In genomic region chr10:24922977-24923376, GRCm38 (mm10) we compare ENCODE assay signal across 23 mouse cellular contexts. TPM values are rescaled to one million over a fixed set of nuclear protein-coding genes. Genes with fewer than 3 reads are reported as not detected.
DNase-seq lines count a peak whose midpoint lies in the region; ATAC-seq and TF ChIP-seq lines count a peak whose summit lies in the region.
"Had no signal": no experiment of that assay in that cellular context is flagged by ENCODE, and none has a peak within 500 bp of the region (broad histone marks: within the 10 kb centered on the region; RNA-seq: fewer than 3 reads in every experiment).

No protein-coding gene starts in this region.

- ATAC-seq in heart, embryonic 11.5 days (replicated peaks; ENCODE audit: insufficient number of reproducible peaks, low FRiP score, low TSS enrichment): no peak
- 0 out of 2 replicates have a peak, but pooled peaks have one; percentile 23 for ATAC-seq in liver, embryonic 15.5 days (ENCODE audit: insufficient read depth)
- ATAC-seq in liver, embryonic 11.5 days (replicated peaks; ENCODE audit: low FRiP score): no peak
- peak; percentile 62 for ATAC-seq in liver, postnatal 0 days
- ATAC-seq: activated CD4-positive, CD25-positive, alpha-beta regulatory T cell, adult 4 months; CD4-positive, CD25-positive, alpha-beta regulatory T cell, adult 4 months; forebrain, embryonic 13.5 days; forebrain, embryonic 15.5 days; Patski had no signal

- no peak overlapping the region for H3K4me2 ChIP-seq in heart, embryonic 11.5 days
- no peak overlapping the region for H3K4me2 ChIP-seq in liver, embryonic 15.5 days
- no peak overlapping the region for H3K4me2 ChIP-seq in liver, embryonic 11.5 days
- peak overlapping the region; percentile 38; the same call in 1 of the 2 replicates for H3K4me2 ChIP-seq in liver, postnatal 0 days (ENCODE audit: low read depth, low read length)
- H3K4me2 ChIP-seq: embryonic facial prominence, embryonic 12.5 days; forebrain, embryonic 13.5 days; forebrain, embryonic 15.5 days had no signal

- H3K36me3 ChIP-seq in heart, embryonic 11.5 days (ENCODE audit: control insufficient read depth, insufficient read depth, low read length): no peaks in the 10 kb centered on the region
- peaks cover 11% of the 10 kb centered on the region for H3K36me3 ChIP-seq in liver, embryonic 15.5 days (replicated peaks)
- no peaks in the 10 kb centered on the region for H3K36me3 ChIP-seq in liver, embryonic 11.5 days (ENCODE audit: control insufficient read depth, insufficient read depth, low read length)
- peaks cover 22% of the 10 kb centered on the region for H3K36me3 ChIP-seq in liver, postnatal 0 days (replicated peaks; ENCODE audit: insufficient read depth, low read length)
- H3K36me3 ChIP-seq: embryonic facial prominence, embryonic 12.5 days had no signal

- no peak overlapping the region for H3K27ac ChIP-seq in heart, embryonic 11.5 days (ENCODE audit: low read depth, low read length)
- no peak overlapping the region for H3K27ac ChIP-seq in liver, embryonic 15.5 days (replicated peaks)
- H3K27ac ChIP-seq in liver, embryonic 11.5 days (ENCODE audit: low read depth, low read length): no peak overlapping the region
- peak overlapping the region; percentile 87 for H3K27ac ChIP-seq in liver, postnatal 0 days (ENCODE audit: low read depth)
- H3K27ac ChIP-seq: embryonic facial prominence, embryonic 10.5 days; embryonic facial prominence, embryonic 12.5 days; forebrain, embryonic 13.5 days; forebrain, embryonic 15.5 days had no signal

- H3K9ac ChIP-seq in heart, embryonic 11.5 days (ENCODE audit: low read depth, low read length): no peak overlapping the region
- no peak overlapping the region for H3K9ac ChIP-seq in liver, embryonic 15.5 days
- no peak overlapping the region for H3K9ac ChIP-seq in liver, embryonic 11.5 days (ENCODE audit: low read depth, low read length)
- H3K9ac ChIP-seq in liver, postnatal 0 days (replicated peaks): no peak overlapping the region; the same call in 1 of the 2 replicates
- H3K9ac ChIP-seq: embryonic facial prominence, embryonic 12.5 days; forebrain, embryonic 13.5 days; forebrain, embryonic 15.5 days had no signal

- H3K27me3 ChIP-seq in heart, embryonic 11.5 days (ENCODE audit: control insufficient read depth, insufficient read depth, low read length): no peaks in the 10 kb centered on the region
- H3K27me3 ChIP-seq in liver, embryonic 15.5 days: no peaks in the 10 kb centered on the region
- H3K27me3 ChIP-seq in liver, embryonic 11.5 days (replicated peaks; ENCODE audit: control insufficient read depth, insufficient read depth, low read length): no peaks in the 10 kb centered on the region
- H3K27me3 ChIP-seq in liver, postnatal 0 days (ENCODE audit: insufficient read depth, low read length): no peaks in the 10 kb centered on the region
- H3K27me3 ChIP-seq: CH12.LX; embryonic facial prominence, embryonic 12.5 days; forebrain, embryonic 13.5 days; forebrain, embryonic 15.5 days; Patski had no signal

- peak; percentile 80 for DNase-seq in heart, adult 11 months
- no peak for DNase-seq in liver, embryonic 11.5 days (ENCODE audit: low spot score)
- no peak for DNase-seq in liver, postnatal 0 days
- DNase-seq: adrenal gland, adult 8-10 months; adrenal gland, postnatal 14 days; adrenal gland, postnatal 36 days; B cell, adult 2 months; cerebellum, adult 11-12 months; cerebellum, adult 2 months; cerebellum, adult 9-10 months; cerebellum, postnatal 10 days; cerebellum, postnatal 25 days had no signal

- 71% methylated on average over 4 of the region's 4 CpGs for WGBS in heart, embryonic 11.5 days (ENCODE audit: insufficient replicate concordance)
- 68% methylated on average over 4 of the region's 4 CpGs for WGBS in liver, embryonic 15.5 days (ENCODE audit: insufficient replicate concordance)
- WGBS in liver, embryonic 11.5 days: 85% methylated on average over 4 of the region's 4 CpGs
- 62% methylated on average over 4 of the region's 4 CpGs for WGBS in liver, postnatal 0 days (ENCODE audit: insufficient replicate concordance)

- 0 out of 2 replicates have a peak, but pooled peaks have one; percentile 48 for TF ChIP-seq EP300 in liver, postnatal 0 days (IDR thresholded peaks at IDR 0.05; ENCODE audit: low read depth)

- H3K4me1 ChIP-seq in heart, embryonic 11.5 days (ENCODE audit: control insufficient read depth, insufficient read depth, low read length): peaks cover 5% of the 10 kb centered on the region; the same call in 1 of the 2 replicates
- no peaks in the 10 kb centered on the region for H3K4me1 ChIP-seq in liver, embryonic 15.5 days (replicated peaks)
- H3K4me1 ChIP-seq in liver, embryonic 11.5 days (replicated peaks; ENCODE audit: control insufficient read depth, insufficient read depth, low read length): no peaks in the 10 kb centered on the region; the same call in 1 of the 2 replicates
- no peaks in the 10 kb centered on the region for H3K4me1 ChIP-seq in liver, postnatal 0 days (ENCODE audit: insufficient read depth)
- H3K4me1 ChIP-seq: forebrain, embryonic 13.5 days; forebrain, embryonic 15.5 days had no signal

- TF ChIP-seq CTCF in liver, postnatal 0 days (IDR thresholded peaks at IDR 0.05; ENCODE audit: low read depth): no peak

- no peak overlapping the region for H3K4me3 ChIP-seq in heart, embryonic 11.5 days (ENCODE audit: low read depth, low read length)
- no peak overlapping the region for H3K4me3 ChIP-seq in liver, embryonic 15.5 days (replicated peaks)
- H3K4me3 ChIP-seq in liver, embryonic 11.5 days (ENCODE audit: low read depth, low read length): no peak overlapping the region
- no peak overlapping the region for H3K4me3 ChIP-seq in liver, postnatal 0 days (ENCODE audit: low read depth, low read length)
- H3K4me3 ChIP-seq: embryonic facial prominence, embryonic 10.5 days; embryonic facial prominence, embryonic 12.5 days; forebrain, embryonic 13.5 days; forebrain, embryonic 15.5 days had no signal

- H3K9me3 ChIP-seq in heart, embryonic 11.5 days (replicated peaks; ENCODE audit: control insufficient read depth, low read length): no peaks in the 10 kb centered on the region
- no peaks in the 10 kb centered on the region for H3K9me3 ChIP-seq in liver, embryonic 15.5 days (replicated peaks)
- no peaks in the 10 kb centered on the region for H3K9me3 ChIP-seq in liver, embryonic 11.5 days (ENCODE audit: control insufficient read depth, low read length)
- no peaks in the 10 kb centered on the region for H3K9me3 ChIP-seq in liver, postnatal 0 days (ENCODE audit: low read length)
- H3K9me3 ChIP-seq: embryonic facial prominence, embryonic 10.5 days; embryonic facial prominence, embryonic 12.5 days; forebrain, embryonic 13.5 days; forebrain, embryonic 15.5 days; G1E had no signal

RNA-seq across cellular contexts. Expression of gene Arg1, which starts 4.3 kb away (rescaled TPM):
- polyA plus RNA-seq in heart, embryonic 11.5 days (2014; fragmentation: Nextera tagmentation; extraction: Ambion mirVana): 1.1 TPM in 2 replicates
- polyA plus RNA-seq in liver, embryonic 15.5 days (2015; fragmentation: Nextera tagmentation; extraction: Ambion mirVana): 59.6 and 87.7 TPM in 2 replicates
- polyA plus RNA-seq in liver, embryonic 11.5 days (2014; fragmentation: Nextera tagmentation; extraction: Ambion mirVana): 5.0 and 5.5 TPM in 2 replicates
- polyA plus RNA-seq in liver, postnatal 0 days (2015; fragmentation: Nextera tagmentation; extraction: Ambion mirVana): 604 and 722 TPM in 2 replicates
- polyA plus RNA-seq: G1E had no signal

RNA-seq across cellular contexts. Expression of gene Med23, which starts 53.2 kb away (rescaled TPM):
- 17.7 and 18.4 TPM in 2 replicates for polyA plus RNA-seq in heart, embryonic 11.5 days (2014; fragmentation: Nextera tagmentation; extraction: Ambion mirVana)
- polyA plus RNA-seq in liver, embryonic 15.5 days (2015; fragmentation: Nextera tagmentation; extraction: Ambion mirVana): 5.9 and 6.2 TPM in 2 replicates
- 20.0 and 22.0 TPM in 2 replicates for polyA plus RNA-seq in liver, embryonic 11.5 days (2014; fragmentation: Nextera tagmentation; extraction: Ambion mirVana)
- polyA plus RNA-seq in liver, postnatal 0 days (2015; fragmentation: Nextera tagmentation; extraction: Ambion mirVana): 3.0 and 3.4 TPM in 2 replicates

Comparison
In these comparisons a context has a peak if more than half of its experiments do, and no peak if none do; other contexts are left out.
1. ATAC-seq: peak in liver, embryonic 15.5 days (single experiment) and liver, postnatal 0 days (single experiment); none in heart, embryonic 11.5 days (single experiment) and liver, embryonic 11.5 days (single experiment).